Mouse (Mus musculus) ES-Bruce4 (cell line): ENCODE measurements at regions not wholly inside any gene's neighbourhood (a gene's known extent, or its start where the extent isn't known, plus 50 kb on each side); places are given as distances from the start of the nearest gene placed in this dataset.

Experiments
- CTCF ChIP-seq: IDR thresholded peaks from one replicate; pipeline ENCODE4 v1.8.1; 2011; ENCODE audit warnings: low read depth, low read length
- POLR2A ChIP-seq: IDR thresholded peaks from one replicate; pipeline ENCODE4 v1.8.1; 2011; ENCODE audit warnings: low read length; ENCODE audit not compliant: insufficient read depth

DNA sequence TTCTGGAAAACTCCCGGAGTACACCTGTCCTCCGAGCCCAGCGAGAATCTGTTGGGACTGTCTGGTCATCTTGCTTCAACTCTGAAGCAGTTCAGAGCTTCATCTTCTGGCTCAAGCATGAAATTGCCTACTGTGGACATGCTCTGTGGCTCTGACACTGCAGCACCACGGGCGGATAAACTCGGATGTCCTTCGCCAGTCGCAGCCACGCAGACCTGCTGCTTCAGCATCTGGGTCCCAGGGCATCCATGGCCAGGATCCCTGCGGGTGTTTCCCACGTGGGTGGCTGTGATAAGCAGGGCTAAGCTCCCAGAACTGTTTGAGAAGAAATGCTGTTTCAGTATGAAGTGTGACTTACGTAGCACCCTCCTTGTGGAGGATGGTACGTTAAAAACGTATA, 807.6 kb upstream of the Car8 start:
- no peak for TF ChIP-seq CTCF
- TF ChIP-seq POLR2A: no peak
